Mouse (Mus musculus): ENCODE results near the gene Casp2.

DNA sequence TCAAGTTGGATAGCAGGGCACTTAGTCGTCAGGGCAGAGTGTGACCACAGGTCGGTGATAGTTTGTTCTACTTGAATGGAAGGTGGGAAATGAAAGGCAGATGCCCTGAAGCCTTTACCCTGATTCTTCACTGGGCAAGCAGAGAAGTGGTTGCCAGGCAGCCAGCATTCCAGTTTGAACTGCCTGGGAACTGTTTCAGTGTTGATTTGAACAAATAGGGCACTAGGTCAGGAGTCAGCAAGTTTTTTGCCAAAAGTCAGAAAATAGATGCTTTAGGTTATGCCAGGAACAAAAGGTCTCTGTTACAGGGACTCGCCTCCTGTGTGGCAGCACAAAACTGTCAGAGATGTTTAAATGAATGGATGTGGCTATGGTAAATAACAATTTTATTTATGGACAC lies 42.5 kb upstream of the Casp2 start:
- TF ChIP-seq CTCF (IDR thresholded peaks at IDR 0.05; ENCODE audit: borderline replicate concordance, extremely low read depth, insufficient read depth, insufficient read length) (no peak), POLR2A (IDR thresholded peaks at IDR 0.05; ENCODE audit: borderline replicate concordance, extremely low read depth, insufficient read depth, insufficient read length, poor library complexity, severe bottlenecking) (no peak)

Data from brain, embryonic 14.5 days (tissue).